Mouse (Mus musculus): Measurements from ENCODE around the gene Mllt11.

The Mllt11 gene

GRCm38 (mm10) chr3:95174011-95174592 is 57.9 kb downstream of the Mllt11 start:
- peak; percentile 45 to 79 for DNase-seq (ENCODE audit: low read depth in 1 of 2, low spot score in 2 of 2)

DNA sequence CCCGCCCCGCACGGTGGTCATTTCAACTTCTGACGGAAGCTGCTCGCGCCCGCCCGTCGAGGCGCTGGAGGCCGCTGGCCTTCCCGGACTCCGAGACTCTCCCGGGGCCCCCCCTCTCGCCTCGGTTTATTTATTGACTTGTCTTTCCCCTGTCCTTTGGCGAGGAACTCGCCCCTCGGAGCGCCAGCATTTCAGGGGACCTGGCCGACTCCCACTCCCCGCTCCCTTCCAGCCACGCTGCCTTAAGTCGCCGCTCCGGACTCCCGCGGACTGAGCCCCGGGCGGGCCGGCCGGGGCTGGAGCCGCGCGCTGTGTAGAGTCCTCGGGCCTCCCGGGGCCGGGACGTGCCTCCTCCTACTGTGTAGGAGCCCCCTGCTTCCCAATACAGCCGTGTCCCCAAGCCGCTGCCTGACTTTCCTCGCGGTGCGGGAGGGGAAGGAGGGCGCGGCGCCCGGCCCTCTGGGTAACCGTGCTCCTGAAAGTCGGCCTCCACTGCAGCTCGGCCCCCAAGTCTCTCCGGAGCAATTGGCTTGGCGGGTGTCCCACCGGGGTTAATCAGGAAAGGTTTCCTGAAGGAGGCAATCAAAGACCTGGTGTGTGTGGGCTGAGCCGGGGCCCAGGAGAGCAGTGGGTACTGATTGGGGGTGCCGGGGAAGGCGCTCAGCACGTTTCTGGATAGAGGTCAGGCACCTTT is 58.6 kb downstream of the Mllt11 start:
- no peak for DNase-seq (ENCODE audit: low read depth in 1 of 2, low spot score in 2 of 2)

DNA sequence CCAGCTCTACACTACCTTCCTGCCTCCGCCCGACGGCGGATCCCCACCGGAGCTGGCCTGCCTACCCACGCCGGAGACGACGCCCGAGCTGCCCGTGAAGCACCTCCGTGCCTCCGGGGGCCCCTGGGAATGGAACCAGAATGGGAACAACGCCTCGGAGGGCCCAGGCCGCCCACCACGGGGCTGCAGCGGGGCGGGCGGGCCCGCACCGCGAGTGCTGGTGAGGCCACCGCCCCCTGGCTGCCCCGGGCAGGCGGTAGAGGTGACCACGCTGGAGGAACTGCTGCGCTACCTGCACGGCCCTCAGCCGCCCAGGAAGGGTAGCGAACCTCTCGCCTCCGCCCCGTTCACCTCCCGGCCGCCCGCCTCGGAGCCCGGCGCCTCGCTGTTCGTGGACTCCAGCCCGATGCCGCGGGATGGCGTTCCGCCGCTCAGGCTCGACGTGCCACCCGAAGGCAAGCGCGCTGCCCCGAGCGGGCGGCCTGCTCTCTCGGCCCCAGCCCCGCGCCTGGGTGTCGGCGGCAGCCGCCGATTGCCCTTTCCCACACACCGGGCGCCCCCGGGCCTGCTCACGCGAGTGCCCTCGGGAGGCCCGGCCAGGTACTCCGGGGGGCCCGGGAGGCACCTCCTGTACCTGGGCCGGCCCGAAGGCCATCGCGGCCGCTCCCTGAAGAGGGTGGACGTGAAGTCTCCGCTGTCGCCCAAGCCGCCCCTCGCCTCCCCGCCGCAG is 59.3 kb downstream of the Mllt11 start:
- no peak for DNase-seq (ENCODE audit: low read depth in 1 of 2, low spot score in 2 of 2)

GRCm38 (mm10) chr3:95171105-95171504 is 60.9 kb downstream of the Mllt11 start:
- no peak for DNase-seq (ENCODE audit: low read depth in 1 of 2, low spot score in 2 of 2)

- no peak for DNase-seq (ENCODE audit: low read depth in 1 of 2, low spot score in 2 of 2)
Measured at GRCm38 (mm10) chr3:95169996-95170395, 62.0 kb downstream of the Mllt11 start.

Data from monocyte, adult 2 months (primary cell).